Mouse (Mus musculus): ENCODE results near the gene Scd4. TPM values are rescaled to one million over a fixed set of nuclear protein-coding genes. Genes with fewer than 3 reads are reported as not detected.

Scd4 gene
- polyA plus RNA-seq, 1 experiment from 2014 or later = not detected

DNA sequence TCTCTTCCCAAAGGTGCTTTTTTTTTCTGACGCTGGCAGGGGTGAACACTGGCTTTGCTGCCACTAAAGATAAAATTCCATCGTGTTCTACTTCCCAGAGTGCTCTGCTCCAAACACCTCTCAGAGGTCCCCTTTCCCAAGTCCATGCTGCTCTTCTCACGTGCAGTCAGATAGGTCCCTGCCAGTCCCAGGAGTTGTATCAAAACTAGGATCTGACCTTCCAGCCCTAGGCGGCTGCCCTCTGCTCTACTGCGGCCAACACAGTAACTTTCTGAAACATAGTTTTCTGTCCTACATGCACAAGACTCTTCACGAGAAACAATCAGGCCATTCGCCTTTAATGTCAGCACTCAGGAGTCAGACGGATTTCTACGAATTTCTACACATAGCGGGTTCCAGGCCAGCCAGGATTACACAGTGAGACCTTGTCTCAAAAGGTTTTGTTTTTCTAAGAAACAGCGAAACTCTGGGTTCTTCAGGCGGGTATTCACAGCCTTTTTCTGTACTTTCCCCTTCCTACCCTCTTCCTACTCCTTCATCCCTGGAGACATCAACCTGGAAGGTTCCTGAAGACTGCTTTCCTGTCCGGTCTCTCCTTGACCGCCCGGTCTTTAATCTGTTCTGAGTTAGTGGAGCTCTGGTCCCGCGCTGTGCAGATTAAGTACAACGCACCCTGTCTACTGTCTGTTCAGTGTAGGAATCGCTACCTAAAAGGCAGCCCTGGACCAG, 55.0 kb downstream of the Scd4 start:
- Histone ChIP-seq H3K4me2 (peak overlapping the region; percentile 80), H3K9ac (peak overlapping the region; percentile 59), H3K27ac (ENCODE audit: low read depth) (peak overlapping the region; percentile 73), H3K27me3 (ENCODE audit: insufficient read depth, low read length) (no peaks in the 10 kb centered on the region), H3K4me3 (ENCODE audit: low read depth, low read length) (peak overlapping the region; percentile 56), H3K4me1 (ENCODE audit: insufficient read depth) (0 out of 2 replicates have a peak, but pooled peaks cover 3% of the 10 kb centered on the region), H3K9me3 (ENCODE audit: low read depth, low read length) (no peaks in the 10 kb centered on the region), H3K36me3 (ENCODE audit: insufficient read depth) (no peaks in the 10 kb centered on the region)
- DNase-seq (no peak), ATAC-seq (ENCODE audit: insufficient read depth) (0 out of 2 replicates have a peak, but pooled peaks have one; percentile 2)
- WGBS = 18% methylated on average over 19 of the region's 19 CpGs
- TF ChIP-seq CTCF (IDR thresholded peaks at IDR 0.05; ENCODE audit: low read depth) = no peak

DNA sequence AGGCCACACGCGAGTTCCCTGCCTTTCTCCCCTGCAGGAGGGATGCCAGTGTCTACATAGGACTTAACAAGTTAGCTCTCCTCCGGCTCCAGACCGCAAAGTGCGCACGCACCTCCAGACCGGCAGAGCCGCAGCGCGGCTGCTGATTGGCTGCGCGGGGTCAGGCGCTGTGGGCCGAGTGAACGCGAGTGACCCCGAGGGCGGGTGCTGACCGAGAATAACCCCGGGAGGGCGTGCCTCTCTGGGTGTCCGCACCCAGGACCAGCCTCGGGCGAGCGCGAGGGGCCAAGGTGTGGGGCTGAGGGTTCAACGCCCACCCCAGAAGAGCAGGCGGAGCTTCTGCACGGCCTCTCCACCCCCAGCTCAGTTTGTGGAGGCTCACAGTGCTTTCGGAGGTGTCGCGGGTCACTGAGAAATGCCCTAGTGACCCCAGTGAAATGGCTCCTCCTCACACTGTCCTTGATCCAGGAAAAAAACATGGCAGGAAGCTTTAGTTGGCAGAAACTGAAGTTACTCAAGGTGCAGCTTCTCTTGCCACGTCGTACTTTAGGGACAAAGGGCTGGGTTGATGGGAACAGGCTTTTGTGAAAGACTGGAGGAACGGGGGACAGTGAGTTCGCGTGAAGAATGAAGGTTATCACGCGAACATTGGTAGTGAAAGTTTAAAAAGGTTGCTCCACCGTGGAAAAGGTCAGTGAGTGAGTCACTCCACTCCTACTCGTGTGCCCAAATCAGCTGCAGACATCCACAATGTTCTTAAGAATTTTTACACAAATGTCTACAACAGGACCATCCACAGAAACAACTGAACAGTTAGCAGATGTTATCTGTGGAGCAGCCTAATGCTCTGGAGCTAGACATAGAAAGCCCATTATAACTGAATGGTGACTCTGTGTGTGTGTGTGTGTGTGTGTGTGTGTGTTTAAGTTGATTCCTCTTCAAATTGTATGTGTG, 55.9 kb downstream of the Scd4 start:
- Histone ChIP-seq H3K4me3 (ENCODE audit: low read depth, low read length) (peak overlapping the region; percentile 56), H3K27ac (ENCODE audit: low read depth) (peak overlapping the region; percentile 73), H3K9ac (peak overlapping the region; percentile 59), H3K4me1 (ENCODE audit: insufficient read depth) (0 out of 2 replicates have a peak, but pooled peaks cover 3% of the 10 kb centered on the region), H3K36me3 (ENCODE audit: insufficient read depth) (no peaks in the 10 kb centered on the region), H3K9me3 (ENCODE audit: low read depth, low read length) (no peaks in the 10 kb centered on the region), H3K27me3 (ENCODE audit: insufficient read depth, low read length) (no peaks in the 10 kb centered on the region), H3K4me2 (peak overlapping the region; percentile 80)
- DNase-seq (peak; percentile 96), ATAC-seq (ENCODE audit: insufficient read depth) (peak; percentile 99)
- 2% methylated on average over 41 of the region's 41 CpGs for WGBS
- TF ChIP-seq CTCF (IDR thresholded peaks at IDR 0.05; ENCODE audit: low read depth) = no peak

DNA sequence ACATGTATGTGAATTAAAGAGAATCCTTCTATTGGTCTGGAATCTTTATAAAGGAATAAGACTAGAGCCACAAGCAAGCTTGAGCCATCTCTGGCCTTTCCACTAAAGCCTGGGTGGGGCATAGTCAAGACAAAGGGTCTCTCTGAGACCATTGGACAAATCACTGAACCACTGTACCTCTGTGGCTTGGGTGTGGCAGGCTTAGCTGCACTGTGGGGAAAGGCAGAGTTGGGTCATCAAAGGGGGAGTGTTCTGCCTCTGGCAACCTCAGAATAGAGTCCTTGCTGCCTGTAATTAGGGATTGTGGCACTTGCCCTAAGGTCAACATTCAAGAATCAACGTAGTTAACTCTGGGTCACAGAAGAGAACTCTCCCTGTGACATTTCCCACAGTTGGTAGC, 56.6 kb downstream of the Scd4 start:
- WGBS = 46% methylated on average over 1 of the region's 1 CpGs
- H3K4me1 ChIP-seq (ENCODE audit: insufficient read depth) = 0 out of 2 replicates have a peak, but pooled peaks cover 3% of the 10 kb centered on the region
- no peak for TF ChIP-seq CTCF (IDR thresholded peaks at IDR 0.05; ENCODE audit: low read depth)
- no peak overlapping the region for H3K4me3 ChIP-seq (ENCODE audit: low read depth, low read length)
- no peaks in the 10 kb centered on the region for H3K36me3 ChIP-seq (ENCODE audit: insufficient read depth)
- no peaks in the 10 kb centered on the region for H3K27me3 ChIP-seq (ENCODE audit: insufficient read depth, low read length)
- no peak overlapping the region for H3K27ac ChIP-seq (ENCODE audit: low read depth)
- ATAC-seq (ENCODE audit: insufficient read depth) (no peak), DNase-seq (no peak)
- H3K4me2 ChIP-seq = no peak overlapping the region
- H3K9ac ChIP-seq = no peak overlapping the region
- H3K9me3 ChIP-seq (ENCODE audit: low read depth, low read length) = no peaks in the 10 kb centered on the region

DNA sequence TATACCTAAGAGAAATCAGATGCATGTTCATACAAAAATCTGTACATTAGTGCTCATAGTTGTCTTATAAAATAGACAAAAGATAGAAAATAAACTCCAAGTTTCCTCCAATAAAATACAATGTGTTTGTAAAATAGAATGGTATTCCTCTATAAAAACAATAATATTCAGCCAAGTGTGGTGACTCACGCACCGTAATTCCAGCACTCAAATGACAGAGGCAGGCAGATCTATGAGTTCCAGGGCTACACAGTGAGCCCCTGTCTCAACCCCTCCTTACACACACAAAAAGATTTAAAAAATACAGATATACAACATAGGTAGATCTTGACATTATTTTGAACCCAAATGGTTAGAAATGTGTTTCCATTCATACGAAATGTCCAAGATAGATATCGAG, 59.0 kb downstream of the Scd4 start:
- DNase-seq = no peak
- Histone ChIP-seq H3K4me1 (ENCODE audit: insufficient read depth) (0 out of 2 replicates have a peak, but pooled peaks cover 3% of the 10 kb centered on the region), H3K36me3 (ENCODE audit: insufficient read depth) (no peaks in the 10 kb centered on the region), H3K4me3 (ENCODE audit: low read depth, low read length) (no peak overlapping the region), H3K9ac (no peak overlapping the region), H3K4me2 (no peak overlapping the region), H3K27me3 (ENCODE audit: insufficient read depth, low read length) (no peaks in the 10 kb centered on the region), H3K9me3 (ENCODE audit: low read depth, low read length) (no peaks in the 10 kb centered on the region), H3K27ac (ENCODE audit: low read depth) (no peak overlapping the region)
- no peak for ATAC-seq (ENCODE audit: insufficient read depth)
- no peak for TF ChIP-seq CTCF (IDR thresholded peaks at IDR 0.05; ENCODE audit: low read depth)
- WGBS = 89% methylated on average over 4 of the region's 4 CpGs

DNA sequence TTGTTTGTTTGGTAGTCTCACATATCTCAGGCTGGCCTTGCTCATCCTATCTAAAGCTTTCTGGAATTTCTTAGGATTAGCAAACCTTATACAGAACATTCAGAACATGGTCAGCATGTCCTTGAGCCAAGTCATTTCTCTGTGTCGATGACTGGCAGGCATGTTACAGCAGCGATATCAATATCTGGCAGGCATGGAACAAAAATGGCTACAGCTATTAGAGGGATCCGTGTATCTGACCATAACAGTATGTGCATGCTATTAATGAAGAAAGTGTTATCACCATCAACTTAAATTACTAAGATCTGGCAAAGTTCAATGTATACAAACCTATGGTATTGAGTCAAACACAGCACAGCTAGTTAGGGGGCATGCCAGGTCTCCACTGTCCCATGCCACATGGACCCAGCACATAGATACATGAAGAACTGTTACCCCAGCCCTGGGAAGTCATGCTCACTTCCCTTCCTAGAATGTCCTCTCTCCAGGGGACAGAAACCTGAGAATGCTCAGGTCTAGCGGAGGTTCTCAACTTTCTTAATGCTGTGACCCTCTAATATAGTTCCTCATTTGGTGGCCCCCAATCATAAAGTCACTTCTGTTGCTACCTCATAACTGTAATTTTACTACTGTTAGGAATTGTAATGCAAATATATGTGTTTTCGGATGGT, 59.6 kb downstream of the Scd4 start:
- Histone ChIP-seq H3K27ac (ENCODE audit: low read depth) (no peak overlapping the region), H3K9ac (no peak overlapping the region), H3K4me2 (no peak overlapping the region), H3K27me3 (ENCODE audit: insufficient read depth, low read length) (no peaks in the 10 kb centered on the region), H3K4me3 (ENCODE audit: low read depth, low read length) (no peak overlapping the region), H3K4me1 (ENCODE audit: insufficient read depth) (0 out of 2 replicates have a peak, but pooled peaks cover 3% of the 10 kb centered on the region), H3K9me3 (ENCODE audit: low read depth, low read length) (no peaks in the 10 kb centered on the region), H3K36me3 (ENCODE audit: insufficient read depth) (no peaks in the 10 kb centered on the region)
- WGBS = 88% methylated on average over 5 of the region's 5 CpGs
- ATAC-seq (ENCODE audit: insufficient read depth) (no peak), DNase-seq (no peak)
- TF ChIP-seq CTCF (IDR thresholded peaks at IDR 0.05; ENCODE audit: low read depth) = no peak

DNA sequence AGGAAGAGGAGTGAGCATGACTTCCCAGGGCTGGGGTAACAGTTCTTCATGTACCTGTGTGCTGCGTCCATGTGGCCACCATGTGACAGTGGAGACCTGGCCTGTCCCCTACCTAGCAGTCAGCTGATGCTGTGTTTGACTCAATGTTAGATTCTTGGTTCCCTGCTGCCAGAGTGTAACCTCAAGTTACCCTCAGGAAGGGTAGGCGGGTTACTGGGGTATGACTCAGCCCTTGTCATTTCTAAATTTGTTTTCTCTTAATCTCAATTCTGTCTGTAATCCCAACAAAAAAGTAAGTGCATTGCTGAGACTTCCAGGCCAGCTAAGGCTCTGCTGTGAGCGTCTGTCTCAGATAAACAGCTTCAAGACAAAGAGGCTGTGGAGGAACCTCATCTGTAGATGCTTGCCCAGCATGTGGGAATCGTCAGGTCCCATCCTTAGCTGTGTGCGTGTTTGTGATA, 61.1 kb downstream of the Scd4 start:
- Histone ChIP-seq H3K4me3 (ENCODE audit: low read depth, low read length) (no peak overlapping the region), H3K4me2 (no peak overlapping the region), H3K9ac (no peak overlapping the region), H3K27me3 (ENCODE audit: insufficient read depth, low read length) (no peaks in the 10 kb centered on the region), H3K27ac (ENCODE audit: low read depth) (no peak overlapping the region), H3K9me3 (ENCODE audit: low read depth, low read length) (no peaks in the 10 kb centered on the region), H3K4me1 (ENCODE audit: insufficient read depth) (0 out of 2 replicates have a peak, but pooled peaks cover 1% of the 10 kb centered on the region), H3K36me3 (ENCODE audit: insufficient read depth) (no peaks in the 10 kb centered on the region)
- 70% methylated on average over 5 of the region's 5 CpGs for WGBS
- no peak for TF ChIP-seq CTCF (IDR thresholded peaks at IDR 0.05; ENCODE audit: low read depth)
- no peak for ATAC-seq (ENCODE audit: insufficient read depth)
- no peak for DNase-seq
